Mouse (Mus musculus) kidney, adult 8-10 months (tissue): ENCODE measurements around the gene Tdrd12.

Experiments used
- DNase-seq, 2 experiments: peaks; one replicate each; pipeline ENCODE4 v3.0.0; 2022

Gene Tdrd12

DNA sequence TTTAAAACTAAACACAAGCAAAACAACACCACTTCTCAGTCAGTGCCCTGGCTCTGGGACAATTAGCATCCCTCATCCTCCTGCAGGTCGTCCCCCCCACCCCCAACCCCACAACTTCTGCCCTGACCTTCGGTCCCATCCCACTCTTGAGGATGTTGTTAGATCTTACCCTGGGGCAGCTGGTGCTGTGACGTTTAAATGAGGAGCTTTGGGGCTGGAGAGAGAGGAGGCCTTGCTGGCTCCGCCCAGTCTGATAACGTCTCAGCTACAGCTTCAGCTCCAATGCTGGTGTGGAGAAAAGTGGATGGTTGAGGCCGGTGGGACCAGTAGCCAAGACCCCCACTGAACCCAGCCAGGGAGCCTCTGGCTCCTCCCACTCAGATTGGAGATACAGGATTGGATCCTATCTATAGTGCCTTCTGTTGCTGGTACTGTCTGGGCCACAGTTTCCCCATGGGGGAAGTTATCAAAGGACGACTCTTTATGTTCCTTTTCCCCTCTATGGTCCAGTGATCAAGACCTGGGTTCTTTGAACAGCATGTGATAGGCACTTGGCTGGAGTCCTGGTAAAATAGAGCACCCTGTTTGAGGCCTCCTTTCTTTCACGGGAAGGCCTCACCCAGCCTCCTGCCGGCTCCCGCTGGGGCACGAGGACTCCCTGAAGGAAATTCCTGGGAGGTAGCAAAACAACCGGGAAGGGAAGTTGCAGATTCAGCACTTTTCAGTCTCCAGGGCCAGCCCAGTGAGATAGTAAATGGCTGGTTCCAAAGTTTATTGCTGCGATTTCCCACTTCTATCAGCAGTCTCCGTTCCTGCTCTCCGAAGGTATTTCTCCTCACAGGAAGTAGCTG lies 89.3 kb downstream of the Tdrd12 start, which contains the start of gene Slc7a9:
Gene Slc7a9, plus strand, starts transcription at position 801 of the 851 bp plus-strand sequence.
- peak; percentile 82 to 92 for DNase-seq

DNA sequence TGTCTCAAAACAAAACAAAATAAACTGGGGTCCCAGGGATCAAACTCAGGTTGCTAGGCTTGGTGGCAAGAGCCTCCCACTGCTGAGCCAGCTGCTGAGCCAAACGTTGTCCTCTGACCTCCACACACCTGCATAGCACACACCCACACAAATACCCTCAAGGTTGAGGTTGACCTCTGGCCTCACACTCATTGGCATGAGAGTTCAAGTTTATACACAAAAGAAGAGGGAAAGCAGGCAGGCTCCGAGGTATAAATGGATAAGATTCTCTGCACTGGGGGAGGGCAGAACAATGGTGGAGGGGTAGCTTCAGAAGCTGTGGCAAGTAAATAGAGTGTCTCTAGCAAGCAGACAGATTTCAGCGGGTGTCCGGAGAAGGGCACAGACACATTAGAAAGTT lies 90.0 kb downstream of the Tdrd12 start:
- peak; percentile 58 to 74 for DNase-seq

- DNase-seq, result no peak
These were observed 102.3 kb downstream of the Tdrd12 start for GRCm38 (mm10) chr7:35435266-35435665.

DNA sequence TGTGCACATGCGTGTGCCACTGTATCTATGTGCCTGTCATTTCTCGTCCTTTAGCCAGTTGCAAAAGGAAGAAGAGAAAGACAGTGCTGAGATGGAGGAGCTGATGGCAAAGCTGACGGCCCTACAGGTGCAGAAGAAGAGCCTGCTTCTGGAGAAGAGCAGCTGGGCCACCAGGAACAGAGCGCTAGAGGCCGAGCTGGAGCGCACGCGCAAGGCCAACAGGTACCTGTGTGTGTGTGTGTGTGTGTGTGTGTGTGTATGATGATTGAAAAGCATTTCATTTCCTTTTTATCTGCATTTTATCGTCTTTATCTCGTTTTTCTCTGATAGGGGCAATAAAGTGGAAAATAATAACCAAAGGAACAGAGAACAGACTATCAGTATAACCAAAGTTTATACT lies 109.4 kb downstream of the Tdrd12 start:
- DNase-seq, result no peak

DNA sequence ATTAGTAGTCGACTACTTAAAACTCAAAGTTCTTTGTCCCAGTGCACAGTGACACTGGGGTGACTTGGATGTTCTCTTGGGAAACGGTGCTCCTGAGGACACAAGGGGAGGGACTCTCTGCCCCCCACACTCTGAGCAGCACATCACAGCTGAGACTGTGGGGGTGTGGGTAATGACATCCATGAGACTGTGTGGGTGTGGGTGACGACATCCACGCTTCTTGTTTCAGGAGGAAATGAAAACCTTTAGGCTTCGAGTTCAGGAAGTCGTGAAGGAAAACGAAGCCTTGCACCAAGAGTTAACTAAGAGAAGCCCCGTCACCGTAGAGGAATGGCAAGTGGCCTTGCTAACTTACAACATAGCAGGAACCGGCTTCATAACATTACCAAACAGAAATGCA lies 114.5 kb downstream of the Tdrd12 start:
- no peak for DNase-seq
